Mouse (Mus musculus) ES-Bruce4 (cell line): Measurements from ENCODE around the gene BC017158.

Source experiments
- CTCF ChIP-seq: IDR thresholded peaks from one replicate; pipeline ENCODE4 v1.8.1; 2011; ENCODE audit warnings: low read depth, low read length
- EP300 ChIP-seq: IDR thresholded peaks from 2 replicates; pipeline ENCODE4 v1.6.1; 2011; ENCODE audit warnings: low read depth, low read length; ENCODE audit not compliant: insufficient read depth
- POLR2A ChIP-seq: IDR thresholded peaks from one replicate; pipeline ENCODE4 v1.8.1; 2011; ENCODE audit warnings: low read length; ENCODE audit not compliant: insufficient read depth

GRCm38 (mm10) chr7:128344488-128344887 is 46.5 kb upstream of the BC017158 start:
- TF ChIP-seq EP300 (no peak), CTCF (no peak), POLR2A (no peak)
